Mouse (Mus musculus) kidney, postnatal 0 days (tissue): Measurements from ENCODE around the gene Tmem170b. TPM values are rescaled to one million over a fixed set of nuclear protein-coding genes. Genes with fewer than 3 reads are reported as not detected.
"Not testable (repeated sequence)": the region's sequence is repeated elsewhere in the genome, so short reads cannot be mapped to it uniquely, and the experiment has no call there.

Source experiments
- ATAC-seq: fragments of 200-750 bp; cut with Nextera tagmentation; replicated peaks from 2 replicates; pipeline ENCODE4 v1.8.0; 2017; ENCODE audit warnings: low read depth, moderate number of reproducible peaks, moderate TSS enrichment, moderate library complexity; ENCODE audit not compliant: low FRiP score
- DNase-seq: peaks from one replicate; pipeline ENCODE4 v3.0.0-alpha.2; 2016; ENCODE audit warnings: low spot score
- H3K27ac ChIP-seq: fragments of 300-500 bp; sonication (generic); 2 replicates; pipeline ENCODE4 v1.5.1; 2014; ENCODE audit warnings: mild to moderate bottlenecking
- H3K27me3 ChIP-seq: fragments of 300-500 bp; sonication (generic); 2 replicates; pipeline ENCODE4 v1.6.1; 2014; ENCODE audit warnings: low read length, mixed read lengths; ENCODE audit not compliant: insufficient read depth
- H3K36me3 ChIP-seq: fragments of 300-500 bp; sonication (generic); 2 replicates; pipeline ENCODE4 v1.6.1; 2014; ENCODE audit warnings: low read length, mixed read lengths; ENCODE audit not compliant: insufficient read depth
- H3K4me1 ChIP-seq: fragments of 300-500 bp; sonication (generic); replicated peaks from 2 replicates; pipeline ENCODE4 v1.6.1; 2014; ENCODE audit warnings: antibody characterized with exemption, low read length, mixed read lengths; ENCODE audit not compliant: insufficient read depth
- H3K4me2 ChIP-seq: fragments of 300-500 bp; sonication (generic); 2 replicates; pipeline ENCODE4 v1.6.1; 2014; ENCODE audit warnings: mild to moderate bottlenecking, low read length, moderate library complexity, mixed read lengths
- H3K4me3 ChIP-seq: fragments of 300-500 bp; sonication (generic); replicated peaks from 2 replicates; pipeline ENCODE4 v1.5.1; 2014; ENCODE audit warnings: low read depth, low read length
- H3K9ac ChIP-seq: fragments of 300-500 bp; sonication (generic); 2 replicates; pipeline ENCODE4 v1.6.1; 2014; ENCODE audit warnings: low read depth, low read length
- H3K9me3 ChIP-seq: fragments of 300-500 bp; sonication (generic); replicated peaks from 2 replicates; pipeline ENCODE4 v1.6.1; 2016; ENCODE audit warnings: low read length, inconsistent platforms, mixed read lengths
- CTCF ChIP-seq: IDR thresholded peaks from 2 replicates; pipeline ENCODE4 v1.5.1; 2016; ENCODE audit warnings: antibody characterized with exemption, low read depth, mild to moderate bottlenecking, moderate library complexity
- WGBS: fragments of 180-500 bp; shearing (Covaris S2); extraction: QIAGEN DNeasy Blood & Tissue Kit; methylation state at CpG from one replicate; pipeline ENCODE4 v1.1.7; 2014; 5-methylcytosine and 5-hydroxymethylcytosine counted together
- polyA plus RNA-seq: library from polyadenylated mRNA; unstranded; fragments of >200 nt; fragmentation: Nextera tagmentation; extraction: Ambion mirVana; gene quantifications from 2 replicates; pipeline ENCODE4 v1.2.1, GENCODE M21; 2015

Tmem170b gene
- polyA plus RNA-seq, 1 experiment from 2014 or later: 7.0 TPM

DNA sequence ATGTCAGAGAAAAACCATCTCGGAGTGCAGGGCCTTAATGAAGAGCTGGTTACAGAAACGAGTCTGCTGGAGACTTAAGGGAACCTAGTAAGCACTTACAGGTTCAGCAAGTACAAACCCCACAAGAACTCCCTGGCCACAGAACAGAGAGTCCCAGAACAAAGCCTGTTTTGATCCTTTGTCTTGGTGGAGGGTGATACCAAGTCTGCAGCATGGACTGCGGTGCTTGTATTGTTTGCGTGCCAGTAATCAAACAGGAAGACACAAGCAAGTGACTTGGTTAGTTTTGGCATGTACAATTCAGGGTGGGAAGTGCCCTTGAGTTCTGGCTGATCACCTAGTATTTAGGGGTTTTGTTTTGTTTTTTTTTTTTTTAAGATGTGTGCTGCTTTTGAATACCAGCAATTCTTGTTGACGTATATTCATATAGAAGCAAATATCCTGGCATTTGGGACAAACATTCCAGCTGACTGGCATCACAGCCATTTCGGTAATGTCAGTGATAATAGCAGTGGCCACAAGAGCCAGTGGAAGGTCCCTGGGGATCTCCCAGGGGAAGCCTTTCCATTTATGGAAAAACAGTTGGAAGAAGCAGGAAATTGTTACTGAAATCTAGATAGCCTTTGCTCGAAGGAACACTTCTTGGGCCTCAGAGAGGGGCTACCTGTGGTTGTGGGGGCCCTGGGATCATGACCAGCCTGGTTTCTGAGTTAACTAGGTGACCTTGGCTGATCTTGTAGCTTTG is 64.9 kb downstream of the Tmem170b start:
- no peaks in the 10 kb centered on the region for H3K9me3 ChIP-seq
- no peak for DNase-seq
- H3K27ac ChIP-seq: no peak overlapping the region

DNA sequence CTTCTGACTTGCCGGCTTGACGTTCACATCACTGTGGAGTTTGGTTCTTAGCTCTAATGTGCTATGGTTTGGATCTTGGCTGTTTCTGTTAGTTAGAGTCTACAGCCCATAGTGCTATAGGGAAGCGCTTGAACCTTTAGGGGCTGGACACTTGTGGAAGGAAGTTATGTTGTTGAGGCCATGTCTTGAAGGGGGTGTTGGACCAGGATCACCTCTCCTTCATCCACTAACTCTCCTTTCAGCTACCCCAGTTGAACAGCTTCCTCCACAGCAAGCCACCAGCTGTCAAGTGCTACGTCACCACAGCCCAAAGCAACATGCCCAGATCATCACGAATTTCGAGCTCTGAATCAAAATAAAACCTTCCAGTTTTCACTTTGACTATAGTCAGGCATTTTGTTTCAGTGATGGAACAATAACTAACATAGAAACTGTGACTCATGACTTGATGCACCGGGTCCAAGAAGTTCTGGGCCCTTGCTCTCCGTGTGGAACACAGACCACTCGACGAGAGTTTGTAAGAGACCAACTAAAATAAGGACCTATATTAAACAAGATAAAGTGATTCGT is 65.5 kb downstream of the Tmem170b start:
- H3K27me3 ChIP-seq: no peaks in the 10 kb centered on the region
- H3K9me3 ChIP-seq: no peaks in the 10 kb centered on the region
- no peak overlapping the region for H3K9ac ChIP-seq
- 91% methylated on average over 11 of the region's 11 CpGs for WGBS
- H3K36me3 ChIP-seq: no peaks in the 10 kb centered on the region
- ATAC-seq: no peak
- no peak for DNase-seq
- no peak overlapping the region for H3K4me3 ChIP-seq
- no peak overlapping the region for H3K4me2 ChIP-seq
- 0 out of 2 replicates have a peak, but pooled peaks cover 11% of the 10 kb centered on the region for H3K4me1 ChIP-seq
- no peak for TF ChIP-seq CTCF
- no peak overlapping the region for H3K27ac ChIP-seq

More for the DNA sequence above, 64.9 kb downstream of the Tmem170b start:
- H3K9ac ChIP-seq: no peak overlapping the region
- H3K27me3 ChIP-seq: no peaks in the 10 kb centered on the region
- H3K4me1 ChIP-seq: 0 out of 2 replicates have a peak, but pooled peaks cover 9% of the 10 kb centered on the region
- no peak for ATAC-seq
- no peak overlapping the region for H3K4me3 ChIP-seq
- no peak for TF ChIP-seq CTCF
- 56% methylated on average over 7 of the region's 7 CpGs for WGBS
- no peaks in the 10 kb centered on the region for H3K36me3 ChIP-seq
- H3K4me2 ChIP-seq: no peak overlapping the region

DNA sequence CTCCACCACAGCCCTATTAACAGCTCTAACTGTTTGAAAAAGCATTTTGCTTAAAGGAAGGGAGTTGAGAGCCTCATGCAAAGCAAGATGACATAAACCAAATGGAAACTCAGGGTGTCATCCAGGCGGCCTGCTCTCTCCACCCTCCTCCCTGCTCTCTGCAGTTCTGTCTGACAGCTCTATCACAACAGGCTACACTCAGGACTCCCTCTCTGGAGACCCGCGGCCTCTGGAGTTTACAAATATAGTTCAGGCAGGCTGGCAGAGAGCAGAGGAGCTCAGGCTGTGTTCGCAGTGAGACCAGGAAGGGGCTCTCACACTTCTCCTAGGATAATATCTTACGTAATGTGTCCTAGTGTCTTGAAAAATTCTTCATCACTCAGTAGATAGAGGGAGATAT is 67.2 kb downstream of the Tmem170b start:
- H3K4me3 ChIP-seq, H3K9me3 ChIP-seq, H3K36me3 ChIP-seq, H3K27me3 ChIP-seq, H3K9ac ChIP-seq, H3K4me2 ChIP-seq, ATAC-seq: not testable (repeated sequence)
- 42% methylated on average over 4 of the region's 5 CpGs for WGBS
- peak overlapping the region; percentile 57 for H3K27ac ChIP-seq
- DNase-seq: peak; percentile 50
- H3K4me1 ChIP-seq: peaks cover 19% of the 10 kb centered on the region

DNA sequence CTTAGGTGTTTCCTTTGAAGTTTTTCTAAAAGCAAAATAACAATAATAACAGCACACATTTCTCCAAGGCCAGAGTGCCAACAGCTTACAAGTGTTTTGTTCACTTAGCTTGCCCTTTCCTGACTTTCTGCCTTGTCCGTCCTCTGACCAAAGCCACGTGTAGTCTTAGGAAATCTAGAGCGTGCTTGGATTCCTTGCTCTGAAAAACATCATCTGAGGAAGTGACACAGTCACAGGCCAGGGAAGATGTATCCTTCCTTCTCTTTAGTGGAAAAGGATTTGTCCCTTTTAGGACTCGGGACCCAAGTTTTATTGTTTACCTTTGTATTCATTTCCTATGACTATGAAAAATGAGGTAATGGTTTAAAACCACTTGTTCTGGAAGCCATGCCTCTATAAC is 67.8 kb downstream of the Tmem170b start:
- no peak overlapping the region for H3K4me2 ChIP-seq
- H3K9ac ChIP-seq: no peak overlapping the region
- H3K4me1 ChIP-seq: peaks cover 19% of the 10 kb centered on the region
- no peaks in the 10 kb centered on the region for H3K36me3 ChIP-seq
- ATAC-seq (no peak), DNase-seq (no peak)
- H3K4me3 ChIP-seq: no peak overlapping the region
- H3K9me3 ChIP-seq: no peaks in the 10 kb centered on the region
- TF ChIP-seq CTCF: no peak
- WGBS: 45% methylated on average over 4 of the region's 4 CpGs
- no peaks in the 10 kb centered on the region for H3K27me3 ChIP-seq
- H3K27ac ChIP-seq: peak overlapping the region; percentile 57

DNA sequence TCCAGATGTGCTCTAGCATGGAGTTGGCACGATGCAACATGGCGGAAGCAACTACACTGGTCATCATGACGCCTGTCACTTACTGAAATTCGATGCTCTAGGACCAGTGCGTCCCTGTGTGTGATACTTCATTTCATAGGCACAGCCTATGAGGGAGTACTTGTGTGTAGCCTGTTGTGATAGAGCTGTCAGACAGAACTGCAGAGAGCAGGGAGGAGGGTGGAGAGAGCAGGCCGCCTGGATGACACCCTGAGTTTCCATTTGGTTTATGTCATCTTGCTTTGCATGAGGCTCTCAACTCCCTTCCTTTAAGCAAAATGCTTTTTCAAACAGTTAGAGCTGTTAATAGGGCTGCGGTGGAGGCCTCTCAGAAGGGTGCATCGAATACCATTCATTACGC is 68.9 kb downstream of the Tmem170b start:
- not testable (repeated sequence) for H3K27ac ChIP-seq, H3K4me3 ChIP-seq, DNase-seq, H3K36me3 ChIP-seq, H3K9ac ChIP-seq, ATAC-seq, H3K9me3 ChIP-seq, H3K4me2 ChIP-seq, H3K27me3 ChIP-seq
- 83% methylated on average over 8 of the region's 9 CpGs for WGBS
- H3K4me1 ChIP-seq: peaks cover 19% of the 10 kb centered on the region

DNA sequence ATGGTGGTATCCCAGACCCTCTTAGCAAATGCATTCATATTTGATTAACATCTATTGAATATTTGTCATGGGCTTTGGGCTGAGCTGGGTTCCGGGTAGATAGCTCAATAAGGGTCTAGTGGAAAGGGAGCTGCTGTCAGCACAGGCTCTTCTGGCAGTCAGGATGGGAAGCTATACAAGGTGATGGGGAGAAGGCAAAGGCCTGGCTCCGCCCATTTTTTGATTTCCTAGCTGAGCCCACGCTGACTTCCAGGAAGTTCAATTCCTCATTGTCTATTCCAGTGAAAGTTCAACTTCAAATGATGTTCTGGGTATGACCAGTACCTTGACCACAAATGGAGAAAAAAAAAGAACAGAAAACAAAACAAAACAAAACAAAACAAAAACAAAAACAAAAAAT is 69.8 kb downstream of the Tmem170b start:
- no peak overlapping the region for H3K9ac ChIP-seq
- no peak overlapping the region for H3K4me2 ChIP-seq
- ATAC-seq (no peak), DNase-seq (no peak)
- H3K4me1 ChIP-seq: peaks cover 19% of the 10 kb centered on the region
- H3K4me3 ChIP-seq: no peak overlapping the region
- H3K36me3 ChIP-seq: no peaks in the 10 kb centered on the region
- WGBS: 88% methylated on average over 3 of the region's 3 CpGs
- H3K27me3 ChIP-seq: no peaks in the 10 kb centered on the region
- H3K9me3 ChIP-seq: no peaks in the 10 kb centered on the region
- no peak for TF ChIP-seq CTCF
- H3K27ac ChIP-seq: peak overlapping the region; percentile 83; the same call in 1 of the 2 replicates
